Mouse (Mus musculus) heart, embryonic 10.5 days (tissue): ENCODE results near the gene Jpt1. TPM values are rescaled to one million over a fixed set of nuclear protein-coding genes. Genes with fewer than 3 reads are reported as not detected.
"Not testable (repeated sequence)": the region's sequence is repeated elsewhere in the genome, so short reads cannot be mapped to it uniquely, and the experiment has no call there.

Experiments used
- DNase-seq: peaks from one replicate; pipeline ENCODE4 v3.0.0-alpha.2; 2017; ENCODE audit warnings: low spot score
- H3K27ac ChIP-seq: fragments of 300-500 bp; sonication (generic); 2 replicates; pipeline ENCODE4 v1.5.1; 2016; ENCODE audit warnings: mild to moderate bottlenecking
- H3K27me3 ChIP-seq: fragments of 300-500 bp; sonication (generic); 2 replicates; pipeline ENCODE4 v1.6.1; 2016; ENCODE audit warnings: mild to moderate bottlenecking; ENCODE audit not compliant: poor library complexity, insufficient read depth, severe bottlenecking
- H3K36me3 ChIP-seq: fragments of 300-500 bp; sonication (generic); 2 replicates; pipeline ENCODE4 v1.6.1; 2016; ENCODE audit warnings: mild to moderate bottlenecking, moderate library complexity
- H3K4me1 ChIP-seq: fragments of 300-500 bp; sonication (generic); 2 replicates; pipeline ENCODE4 v1.6.1; 2016; ENCODE audit warnings: mild to moderate bottlenecking
- H3K4me3 ChIP-seq: fragments of 300-500 bp; sonication (generic); 2 replicates; pipeline ENCODE4 v1.5.1; 2016; ENCODE audit warnings: mild to moderate bottlenecking, moderate library complexity
- H3K9me3 ChIP-seq: fragments of 300-500 bp; sonication (generic); 2 replicates; pipeline ENCODE4 v1.6.1; 2016; ENCODE audit warnings: mild to moderate bottlenecking, moderate library complexity
- WGBS: fragments of 180-500 bp; shearing (Covaris S2); methylation state at CpG from one replicate; pipeline ENCODE4 v1.1.7; 2016; 5-methylcytosine and 5-hydroxymethylcytosine counted together
- polyA plus RNA-seq: library from polyadenylated mRNA; unstranded; fragments of >200 nt; fragmentation: Nextera tagmentation; extraction: Ambion mirVana; gene quantifications from 2 replicates; pipeline ENCODE4 v1.2.1, GENCODE M21; 2016

Jpt1 gene
- polyA plus RNA-seq, 1 experiment from 2014 or later = 471 TPM

GRCm38 (mm10) chr11:115509773-115510506, 4.2 kb downstream of the Jpt1 start:
- Histone ChIP-seq H3K36me3 (peaks cover 14% of the 10 kb centered on the region), H3K27ac (peak overlapping the region; percentile 77), H3K4me3 (peak overlapping the region; percentile 45), H3K4me1 (peaks cover 76% of the 10 kb centered on the region), H3K27me3 (no peaks in the 10 kb centered on the region), H3K9me3 (no peaks in the 10 kb centered on the region)
- 30% methylated on average over 6 of the region's 6 CpGs for WGBS
- peak; percentile 82 for DNase-seq

GRCm38 (mm10) chr11:115508061-115508460, 6.1 kb downstream of the Jpt1 start:
- Histone ChIP-seq H3K9me3 (no peaks in the 10 kb centered on the region), H3K4me1 (peaks cover 70% of the 10 kb centered on the region)
- 82% methylated on average over 2 of the region's 2 CpGs for WGBS

GRCm38 (mm10) chr11:115506586-115506985, 7.6 kb downstream of the Jpt1 start:
- H3K4me3 ChIP-seq = 0 out of 2 replicates have a peak overlapping the region, but pooled peaks have one; percentile 6
- 41% methylated on average over 3 of the region's 3 CpGs for WGBS
- no peaks in the 10 kb centered on the region for H3K27me3 ChIP-seq
- H3K4me1 ChIP-seq = peaks cover 55% of the 10 kb centered on the region
- H3K36me3 ChIP-seq = peaks cover 43% of the 10 kb centered on the region
- H3K27ac ChIP-seq = peak overlapping the region; percentile 56; the same call in 1 of the 2 replicates
- no peak for DNase-seq
- H3K9me3 ChIP-seq = no peaks in the 10 kb centered on the region

More at GRCm38 (mm10) chr11:115508061-115508460, 6.1 kb downstream of the Jpt1 start:
- Histone ChIP-seq H3K36me3 (peaks cover 30% of the 10 kb centered on the region), H3K27me3 (no peaks in the 10 kb centered on the region), H3K27ac (no peak overlapping the region), H3K4me3 (no peak overlapping the region)
- DNase-seq = no peak

- H3K27ac ChIP-seq = no peak overlapping the region
- peaks cover 21% of the 10 kb centered on the region for H3K4me1 ChIP-seq
- H3K36me3 ChIP-seq = peaks cover 83% of the 10 kb centered on the region
- no peaks in the 10 kb centered on the region for H3K9me3 ChIP-seq
- WGBS = 92% methylated on average over 6 of the region's 6 CpGs
- DNase-seq = no peak
- no peak overlapping the region for H3K4me3 ChIP-seq
- H3K27me3 ChIP-seq = no peaks in the 10 kb centered on the region
Measured at GRCm38 (mm10) chr11:115502636-115503035, 11.6 kb downstream of the Jpt1 start.

- peaks cover 48% of the 10 kb centered on the region for H3K36me3 ChIP-seq
- not testable (repeated sequence) for H3K27me3 ChIP-seq, H3K27ac ChIP-seq, DNase-seq, H3K4me3 ChIP-seq, H3K9me3 ChIP-seq, H3K4me1 ChIP-seq
- WGBS = 91% methylated on average over 9 of the region's 9 CpGs
Measured at GRCm38 (mm10) chr11:115496559-115496958, 17.6 kb downstream of the Jpt1 start.

GRCm38 (mm10) chr11:115492387-115492786, 21.8 kb downstream of the Jpt1 start:
- Histone ChIP-seq H3K9me3 (no peaks in the 10 kb centered on the region), H3K27ac (0 out of 2 replicates have a peak overlapping the region, but pooled peaks have one; percentile 90), H3K4me3 (peak overlapping the region; percentile 81), H3K27me3 (no peaks in the 10 kb centered on the region), H3K4me1 (peaks cover 32% of the 10 kb centered on the region), H3K36me3 (peaks cover 24% of the 10 kb centered on the region)
- 26% methylated on average over 6 of the region's 6 CpGs for WGBS
- no peak for DNase-seq

GRCm38 (mm10) chr11:115491356-115492083, 22.7 kb downstream of the Jpt1 start, which contains the start of gene Nt5c:
Gene Nt5c, minus strand, starts transcription at chr11:115491862.
- H3K36me3 ChIP-seq = peaks cover 20% of the 10 kb centered on the region
- H3K4me1 ChIP-seq = peaks cover 32% of the 10 kb centered on the region
- WGBS = under 1% methylated on average over 43 of the region's 43 CpGs
- DNase-seq = peak; percentile 94
- no peaks in the 10 kb centered on the region for H3K27me3 ChIP-seq
- peak within 1 kb of the TSS; percentile 81 for H3K4me3 ChIP-seq
- H3K27ac ChIP-seq = peak within 1 kb of the TSS; percentile 90
- H3K9me3 ChIP-seq = no peaks in the 10 kb centered on the region

- H3K4me3 ChIP-seq = peak overlapping the region; percentile 81
- H3K4me1 ChIP-seq = peaks cover 35% of the 10 kb centered on the region
- peak overlapping the region; percentile 90 for H3K27ac ChIP-seq
- no peak for DNase-seq
- H3K36me3 ChIP-seq = peaks cover 24% of the 10 kb centered on the region
- WGBS = 24% methylated on average over 25 of the region's 25 CpGs
- H3K9me3 ChIP-seq = no peaks in the 10 kb centered on the region
- no peaks in the 10 kb centered on the region for H3K27me3 ChIP-seq
Measured at GRCm38 (mm10) chr11:115490441-115491355, 23.5 kb downstream of the Jpt1 start.

- 74% methylated on average over 19 of the region's 19 CpGs for WGBS
- H3K9me3 ChIP-seq = no peaks in the 10 kb centered on the region
- peaks cover 27% of the 10 kb centered on the region for H3K36me3 ChIP-seq
- H3K27me3 ChIP-seq = no peaks in the 10 kb centered on the region
- H3K4me1 ChIP-seq = peaks cover 40% of the 10 kb centered on the region
- DNase-seq = no peak
- H3K27ac ChIP-seq = 0 out of 2 replicates have a peak overlapping the region, but pooled peaks have one; percentile 13
- 0 out of 2 replicates have a peak overlapping the region, but pooled peaks have one; percentile 18 for H3K4me3 ChIP-seq
Measured at GRCm38 (mm10) chr11:115488551-115489104, 25.6 kb downstream of the Jpt1 start.

GRCm38 (mm10) chr11:115485155-115485554, 29.0 kb downstream of the Jpt1 start:
- Histone ChIP-seq H3K36me3 (peaks cover 28% of the 10 kb centered on the region), H3K27ac (no peak overlapping the region), H3K27me3 (no peaks in the 10 kb centered on the region), H3K4me1 (peaks cover 22% of the 10 kb centered on the region), H3K9me3 (no peaks in the 10 kb centered on the region), H3K4me3 (no peak overlapping the region)
- WGBS = 73% methylated on average over 12 of the region's 12 CpGs
- no peak for DNase-seq

- H3K27ac ChIP-seq = no peak overlapping the region
- H3K9me3 ChIP-seq = no peaks in the 10 kb centered on the region
- H3K27me3 ChIP-seq = no peaks in the 10 kb centered on the region
- DNase-seq = no peak
- H3K4me3 ChIP-seq = no peak overlapping the region
- H3K36me3 ChIP-seq = peaks cover 19% of the 10 kb centered on the region
- peaks cover 20% of the 10 kb centered on the region for H3K4me1 ChIP-seq
- WGBS = 19% methylated on average over 6 of the region's 6 CpGs
Measured at GRCm38 (mm10) chr11:115483726-115484125, 30.5 kb downstream of the Jpt1 start.

- Histone ChIP-seq H3K4me3 (no peak overlapping the region), H3K9me3 (no peaks in the 10 kb centered on the region), H3K27me3 (no peaks in the 10 kb centered on the region), H3K4me1 (peaks cover 15% of the 10 kb centered on the region), H3K36me3 (peaks cover 17% of the 10 kb centered on the region), H3K27ac (no peak overlapping the region)
- DNase-seq = no peak
- 69% methylated on average over 11 of the region's 11 CpGs for WGBS
Measured at GRCm38 (mm10) chr11:115483278-115483677, 30.9 kb downstream of the Jpt1 start.
